Mouse (Mus musculus): ENCODE results near the gene Gm1673. TPM values are rescaled to one million over a fixed set of nuclear protein-coding genes. Genes with fewer than 3 reads are reported as not detected.

Gm1673 gene
- polyA plus RNA-seq, 1 experiment from 2014 or later: 613 TPM

DNA sequence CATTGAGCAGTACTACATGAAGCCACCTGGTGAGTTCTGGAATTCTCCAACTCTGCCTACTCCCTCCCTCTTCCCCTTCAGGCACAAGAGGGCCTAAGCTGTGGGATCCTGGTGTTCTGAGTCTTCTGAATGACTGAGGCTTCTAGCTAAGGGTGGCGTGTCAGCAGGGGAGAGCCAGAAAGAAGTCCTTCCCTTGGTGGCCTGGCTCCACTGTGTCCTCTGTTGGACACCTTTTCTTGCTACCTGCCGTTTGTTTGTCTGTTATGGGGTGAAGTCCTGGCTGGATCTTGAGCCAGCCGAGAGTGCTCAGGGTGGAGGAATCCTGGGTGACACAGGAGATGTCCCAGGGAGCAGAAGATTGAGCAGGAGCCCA lies 15.3 kb downstream of the Gm1673 start:
- Histone ChIP-seq H3K9ac (replicated peaks) (peak overlapping the region; percentile 90), H3K27me3 (0 out of 2 replicates have a peak, but pooled peaks cover 6% of the 10 kb centered on the region), H3K4me3 (replicated peaks) (peak overlapping the region; percentile 90), H3K4me2 (replicated peaks) (peak overlapping the region; percentile 85), H3K9me3 (no peaks in the 10 kb centered on the region), H3K36me3 (peaks cover 29% of the 10 kb centered on the region), H3K27ac (no peak overlapping the region), H3K4me1 (replicated peaks) (peaks cover 41% of the 10 kb centered on the region)
- ATAC-seq: no peak
- WGBS: 90% methylated on average over 3 of the region's 3 CpGs

DNA sequence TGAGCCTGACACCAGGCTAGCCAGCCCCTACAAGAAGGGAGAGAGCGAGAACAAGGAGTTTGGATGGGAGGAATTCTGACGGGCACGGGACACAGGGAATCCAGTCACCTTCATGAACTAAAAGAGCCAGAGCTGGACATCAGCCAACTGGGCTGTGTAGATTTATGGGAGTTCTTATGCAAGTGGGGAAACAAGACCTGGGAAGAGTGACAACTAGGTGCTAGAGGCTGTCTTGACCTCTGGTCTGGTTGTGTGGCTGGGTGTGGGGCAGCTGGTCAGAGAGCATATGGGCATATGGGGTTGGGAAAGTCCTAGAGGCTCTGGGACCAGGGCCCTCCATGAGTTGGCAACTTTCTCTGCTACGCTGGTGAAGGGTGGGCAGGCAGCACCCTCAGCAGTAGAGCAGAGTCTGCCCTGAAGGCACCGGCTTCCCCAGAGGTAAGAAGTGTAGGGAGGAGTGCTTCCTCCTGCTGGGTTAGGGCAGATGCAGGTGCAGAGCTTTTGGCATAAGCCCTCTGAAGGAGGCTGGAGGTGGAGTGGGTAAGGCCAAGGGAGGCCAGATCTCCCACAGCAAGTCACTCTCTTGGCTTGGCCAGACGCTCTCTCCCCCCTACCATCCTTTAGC lies 16.3 kb downstream of the Gm1673 start:
- peaks cover 32% of the 10 kb centered on the region for H3K36me3 ChIP-seq
- H3K27ac ChIP-seq: no peak overlapping the region
- peak overlapping the region; percentile 85 for H3K4me2 ChIP-seq (replicated peaks)
- H3K9me3 ChIP-seq: no peaks in the 10 kb centered on the region
- 0 out of 2 replicates have a peak overlapping the region, but pooled peaks have one; percentile 90 for H3K4me3 ChIP-seq (replicated peaks)
- no peaks in the 10 kb centered on the region for H3K27me3 ChIP-seq
- 84% methylated on average over 6 of the region's 6 CpGs for WGBS
- ATAC-seq: no peak
- peaks cover 37% of the 10 kb centered on the region for H3K4me1 ChIP-seq (replicated peaks)
- H3K9ac ChIP-seq (replicated peaks): no peak overlapping the region

- WGBS: 98% methylated on average over 25 of the region's 25 CpGs
- H3K9me3 ChIP-seq: no peaks in the 10 kb centered on the region
- no peak overlapping the region for H3K4me2 ChIP-seq (replicated peaks)
- ATAC-seq: no peak
- H3K36me3 ChIP-seq: peaks cover 32% of the 10 kb centered on the region
- no peak overlapping the region for H3K9ac ChIP-seq (replicated peaks)
- no peak overlapping the region for H3K27ac ChIP-seq
- H3K4me1 ChIP-seq (replicated peaks): peaks cover 28% of the 10 kb centered on the region
- no peaks in the 10 kb centered on the region for H3K27me3 ChIP-seq
- H3K4me3 ChIP-seq (replicated peaks): no peak overlapping the region
Observed at GRCm38 (mm10) chr5:34000809-34001208, 17.6 kb downstream of the Gm1673 start.

- Histone ChIP-seq H3K9me3 (no peaks in the 10 kb centered on the region), H3K4me2 (replicated peaks) (no peak overlapping the region), H3K4me3 (replicated peaks) (no peak overlapping the region), H3K9ac (replicated peaks) (no peak overlapping the region), H3K27me3 (no peaks in the 10 kb centered on the region), H3K4me1 (replicated peaks) (peaks cover 28% of the 10 kb centered on the region), H3K27ac (no peak overlapping the region), H3K36me3 (peaks cover 32% of the 10 kb centered on the region)
- no peak for ATAC-seq
- 100% methylated on average over 1 of the region's 1 CpGs for WGBS
Observed at GRCm38 (mm10) chr5:34001401-34001800, 18.2 kb downstream of the Gm1673 start.

DNA sequence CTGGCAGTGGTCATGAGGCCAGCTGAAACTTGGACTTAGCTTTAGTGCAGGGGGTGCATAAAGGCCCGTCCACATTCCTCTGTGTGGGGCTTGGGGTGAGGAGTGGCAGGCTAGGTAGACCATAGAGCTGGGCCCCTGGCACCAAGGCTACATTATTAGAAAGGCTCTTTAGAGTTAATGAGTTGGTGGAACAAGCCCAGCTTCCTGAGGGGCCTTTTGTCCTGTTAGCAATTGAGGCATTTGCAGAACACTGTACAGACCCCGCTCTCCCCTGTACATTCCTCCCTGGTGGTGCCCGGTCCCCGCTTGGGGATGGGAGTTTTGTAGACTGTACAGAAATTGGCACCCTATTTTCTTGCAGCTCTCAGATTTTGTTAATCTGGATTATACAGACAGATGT lies 19.4 kb downstream of the Gm1673 start:
- ATAC-seq: no peak
- Histone ChIP-seq H3K4me3 (replicated peaks) (no peak overlapping the region), H3K4me1 (replicated peaks) (peaks cover 24% of the 10 kb centered on the region), H3K4me2 (replicated peaks) (no peak overlapping the region), H3K9me3 (no peaks in the 10 kb centered on the region), H3K36me3 (peaks cover 32% of the 10 kb centered on the region), H3K27me3 (no peaks in the 10 kb centered on the region), H3K9ac (replicated peaks) (no peak overlapping the region), H3K27ac (no peak overlapping the region)
- WGBS: 86% methylated on average over 4 of the region's 4 CpGs

DNA sequence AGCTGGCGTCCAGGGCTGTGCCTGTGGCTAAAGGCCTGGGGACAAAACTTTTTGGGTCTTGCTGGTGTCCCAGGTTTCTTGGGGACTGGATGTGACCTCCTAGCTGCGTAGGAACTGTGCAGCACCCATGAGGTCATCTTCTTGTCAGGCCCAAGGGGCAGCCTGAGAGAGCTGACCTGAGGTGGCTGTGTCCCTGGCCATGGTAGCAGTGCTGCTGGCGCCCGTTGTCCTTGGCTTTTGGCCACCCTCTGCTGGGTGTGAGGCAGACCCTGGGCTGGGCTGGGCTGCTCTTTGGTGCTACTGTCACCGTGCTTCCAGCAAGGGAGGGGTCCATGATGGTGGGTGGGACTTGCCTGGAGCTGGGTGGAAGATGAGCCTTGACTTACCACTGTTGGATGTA lies 21.4 kb downstream of the Gm1673 start:
- no peak overlapping the region for H3K9ac ChIP-seq (replicated peaks)
- ATAC-seq: no peak
- H3K4me3 ChIP-seq (replicated peaks): no peak overlapping the region
- H3K4me2 ChIP-seq (replicated peaks): no peak overlapping the region
- peaks cover 4% of the 10 kb centered on the region for H3K4me1 ChIP-seq (replicated peaks)
- H3K27me3 ChIP-seq: no peaks in the 10 kb centered on the region
- no peak overlapping the region for H3K27ac ChIP-seq
- peaks cover 31% of the 10 kb centered on the region for H3K36me3 ChIP-seq
- WGBS: 84% methylated on average over 5 of the region's 5 CpGs
- H3K9me3 ChIP-seq: no peaks in the 10 kb centered on the region

- ATAC-seq: no peak
- Histone ChIP-seq H3K4me1 (replicated peaks) (no peaks in the 10 kb centered on the region), H3K9ac (replicated peaks) (no peak overlapping the region), H3K36me3 (peaks cover 10% of the 10 kb centered on the region), H3K4me3 (replicated peaks) (no peak overlapping the region), H3K27me3 (no peaks in the 10 kb centered on the region), H3K9me3 (no peaks in the 10 kb centered on the region), H3K27ac (no peak overlapping the region), H3K4me2 (replicated peaks) (no peak overlapping the region)
- WGBS: 89% methylated on average over 4 of the region's 4 CpGs
Observed at GRCm38 (mm10) chr5:34006832-34007231, 23.6 kb downstream of the Gm1673 start.

DNA sequence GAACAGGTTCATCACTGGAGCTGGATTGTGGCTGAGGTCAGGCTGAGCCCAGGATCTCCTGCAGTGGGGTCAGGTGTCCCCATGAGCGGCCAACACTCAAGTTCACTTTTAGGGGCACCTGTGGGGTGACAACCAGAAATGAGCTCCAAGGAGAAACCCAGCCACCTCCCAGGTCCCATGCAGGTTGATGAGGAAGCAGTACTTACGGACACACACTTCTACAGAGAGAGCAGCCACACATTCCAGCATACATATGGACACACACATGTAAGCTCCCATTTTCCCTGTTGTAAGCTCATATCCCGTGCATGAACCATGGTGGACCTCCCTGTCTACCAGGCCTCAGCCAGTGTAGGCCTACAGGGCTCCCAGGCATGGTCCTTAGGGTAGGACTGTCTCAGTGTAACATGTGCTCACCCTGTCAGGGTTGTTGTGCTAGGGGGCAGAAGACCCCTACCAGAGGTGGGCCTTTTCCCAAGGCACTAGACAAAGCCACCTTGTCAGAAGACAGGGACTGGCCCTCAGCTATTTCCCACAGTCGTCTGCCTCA lies 24.2 kb downstream of the Gm1673 start:
- Histone ChIP-seq H3K4me1 (replicated peaks) (no peaks in the 10 kb centered on the region), H3K4me2 (replicated peaks) (no peak overlapping the region), H3K36me3 (0 out of 2 replicates have a peak, but pooled peaks cover 3% of the 10 kb centered on the region), H3K27me3 (no peaks in the 10 kb centered on the region), H3K9ac (replicated peaks) (no peak overlapping the region), H3K9me3 (no peaks in the 10 kb centered on the region), H3K27ac (no peak overlapping the region), H3K4me3 (replicated peaks) (no peak overlapping the region)
- 83% methylated on average over 4 of the region's 4 CpGs for WGBS
- no peak for ATAC-seq

DNA sequence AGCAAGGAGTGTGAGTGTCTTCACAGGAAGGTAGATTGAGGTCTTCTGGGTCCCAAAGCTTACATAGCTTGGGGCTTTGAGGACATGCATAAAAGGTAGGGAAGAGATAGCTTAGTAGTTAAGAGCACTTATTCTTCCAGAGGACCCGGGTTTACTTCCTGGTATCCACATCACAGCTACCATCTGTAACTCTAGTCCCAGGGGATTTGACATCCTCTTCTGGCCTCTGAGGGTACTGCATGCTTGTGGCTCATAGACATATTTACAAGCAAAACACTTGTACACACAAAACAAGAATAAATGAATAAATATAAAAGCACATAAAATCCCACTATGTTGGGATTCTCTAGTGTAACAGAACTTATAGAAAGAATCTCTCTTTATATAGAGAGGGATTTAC lies 31.4 kb downstream of the Gm1673 start:
- Histone ChIP-seq H3K36me3 (no peaks in the 10 kb centered on the region), H3K9ac (replicated peaks) (no peak overlapping the region), H3K27ac (no peak overlapping the region), H3K4me3 (replicated peaks) (no peak overlapping the region), H3K4me1 (replicated peaks) (no peaks in the 10 kb centered on the region), H3K9me3 (no peaks in the 10 kb centered on the region), H3K27me3 (no peaks in the 10 kb centered on the region), H3K4me2 (replicated peaks) (no peak overlapping the region)
- no peak for ATAC-seq
- WGBS: 79% methylated on average over 1 of the region's 1 CpGs

- ATAC-seq: no peak
- Histone ChIP-seq H3K36me3 (no peaks in the 10 kb centered on the region), H3K27me3 (no peaks in the 10 kb centered on the region), H3K9ac (replicated peaks) (no peak overlapping the region), H3K9me3 (no peaks in the 10 kb centered on the region), H3K4me1 (replicated peaks) (no peaks in the 10 kb centered on the region), H3K27ac (no peak overlapping the region), H3K4me3 (replicated peaks) (no peak overlapping the region), H3K4me2 (replicated peaks) (no peak overlapping the region)
- 89% methylated on average over 4 of the region's 4 CpGs for WGBS
Observed at GRCm38 (mm10) chr5:34018968-34019367, 35.7 kb downstream of the Gm1673 start.

DNA sequence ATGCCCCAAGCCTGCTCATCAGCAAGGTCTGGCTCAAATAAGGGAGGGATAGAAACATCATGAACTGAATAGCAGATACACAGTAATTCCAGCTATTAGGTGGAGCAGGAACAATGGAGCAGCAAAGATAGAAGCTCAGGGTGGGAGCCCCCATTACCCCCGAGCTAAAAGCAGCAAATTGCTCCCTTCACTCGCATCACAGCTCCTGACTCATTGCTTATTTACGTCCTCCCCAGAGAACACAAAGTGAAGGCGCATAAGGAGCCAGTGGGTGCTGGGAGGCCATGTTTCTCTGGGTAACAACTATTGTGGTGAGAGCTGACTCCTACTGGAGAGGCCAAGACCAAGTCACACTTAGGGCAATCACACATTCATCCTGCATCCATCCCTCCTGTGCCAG lies 46.9 kb downstream of the Gm1673 start:
- Histone ChIP-seq H3K27ac (no peak overlapping the region), H3K36me3 (no peaks in the 10 kb centered on the region), H3K27me3 (no peaks in the 10 kb centered on the region), H3K9me3 (no peaks in the 10 kb centered on the region), H3K4me1 (replicated peaks) (peaks cover 5% of the 10 kb centered on the region; the same call in 1 of the 2 replicates), H3K9ac (replicated peaks) (no peak overlapping the region), H3K4me3 (replicated peaks) (no peak overlapping the region), H3K4me2 (replicated peaks) (no peak overlapping the region)
- ATAC-seq: no peak
- WGBS: 78% methylated on average over 4 of the region's 4 CpGs

GRCm38 (mm10) chr5:34031022-34031421 lies 47.8 kb downstream of the Gm1673 start:
- Histone ChIP-seq H3K27ac (no peak overlapping the region), H3K4me1 (replicated peaks) (peaks cover 5% of the 10 kb centered on the region; the same call in 1 of the 2 replicates), H3K9me3 (no peaks in the 10 kb centered on the region), H3K4me3 (replicated peaks) (no peak overlapping the region), H3K36me3 (no peaks in the 10 kb centered on the region), H3K9ac (replicated peaks) (no peak overlapping the region), H3K4me2 (replicated peaks) (no peak overlapping the region), H3K27me3 (no peaks in the 10 kb centered on the region)
- ATAC-seq: no peak
- 71% methylated on average over 6 of the region's 6 CpGs for WGBS

GRCm38 (mm10) chr5:34032520-34032919 lies 49.3 kb downstream of the Gm1673 start:
- no peak overlapping the region for H3K9ac ChIP-seq (replicated peaks)
- no peak for ATAC-seq
- 74% methylated on average over 3 of the region's 3 CpGs for WGBS

More at GRCm38 (mm10) chr5:34032520-34032919, 49.3 kb downstream of the Gm1673 start:
- no peak overlapping the region for H3K4me2 ChIP-seq (replicated peaks)
- H3K36me3 ChIP-seq: no peaks in the 10 kb centered on the region
- H3K4me3 ChIP-seq (replicated peaks): no peak overlapping the region
- no peaks in the 10 kb centered on the region for H3K9me3 ChIP-seq
- no peak overlapping the region for H3K27ac ChIP-seq
- peaks cover 5% of the 10 kb centered on the region; the same call in 1 of the 2 replicates for H3K4me1 ChIP-seq (replicated peaks)
- H3K27me3 ChIP-seq: no peaks in the 10 kb centered on the region

Measured in midbrain, embryonic 13.5 days (tissue).